Mouse (Mus musculus) embryonic facial prominence, embryonic 15.5 days (tissue): Measurements from ENCODE around the gene Pip5k1c. TPM values are rescaled to one million over a fixed set of nuclear protein-coding genes. Genes with fewer than 3 reads are reported as not detected.

ENCODE experiments used
- ATAC-seq: fragments of 200-750 bp; cut with Nextera tagmentation; 2 replicates; pipeline ENCODE4 v1.8.0; 2017; ENCODE audit warnings: low read depth, moderate TSS enrichment; ENCODE audit not compliant: insufficient number of reproducible peaks, low FRiP score, low TSS enrichment
- H3K27ac ChIP-seq: fragments of 300-500 bp; sonication (generic); replicated peaks from 2 replicates; pipeline ENCODE4 v1.5.1; 2015; ENCODE audit warnings: mild to moderate bottlenecking, inconsistent platforms
- H3K27me3 ChIP-seq: fragments of 300-500 bp; sonication (generic); 2 replicates; pipeline ENCODE4 v1.6.1; 2015; ENCODE audit warnings: inconsistent platforms
- H3K36me3 ChIP-seq: fragments of 300-500 bp; sonication (generic); 2 replicates; pipeline ENCODE4 v1.6.1; 2015; ENCODE audit warnings: mild to moderate bottlenecking, inconsistent platforms
- H3K4me1 ChIP-seq: fragments of 300-500 bp; sonication (generic); 2 replicates; pipeline ENCODE4 v1.6.1; 2015; ENCODE audit warnings: inconsistent platforms
- H3K4me2 ChIP-seq: fragments of 300-500 bp; sonication (generic); replicated peaks from 2 replicates; pipeline ENCODE4 v1.6.1; 2015; ENCODE audit warnings: mild to moderate bottlenecking, inconsistent platforms
- H3K4me3 ChIP-seq: fragments of 300-500 bp; sonication (generic); replicated peaks from 2 replicates; pipeline ENCODE4 v1.5.1; 2015; ENCODE audit warnings: mild to moderate bottlenecking, inconsistent platforms
- H3K9ac ChIP-seq: fragments of 300-500 bp; sonication (generic); 2 replicates; pipeline ENCODE4 v1.6.1; 2015; ENCODE audit warnings: inconsistent platforms
- H3K9me3 ChIP-seq: fragments of 300-500 bp; sonication (generic); replicated peaks from 2 replicates; pipeline ENCODE4 v1.6.1; 2016; ENCODE audit warnings: inconsistent platforms
- WGBS: fragments of 180-500 bp; shearing (Covaris S2); methylation state at CpG from one replicate; pipeline ENCODE4 v1.1.7; 2015; 5-methylcytosine and 5-hydroxymethylcytosine counted together
- polyA plus RNA-seq: library from polyadenylated mRNA; unstranded; fragments of >200 nt; fragmentation: Nextera tagmentation; extraction: Ambion mirVana; gene quantifications from 2 replicates; pipeline ENCODE4 v1.2.1, GENCODE M21; 2015

Pip5k1c gene
- polyA plus RNA-seq, 1 experiment from 2014 or later: 53.8 TPM

GRCm38 (mm10) chr10:81341333-81341949, 48.7 kb downstream of the Pip5k1c start:
- Histone ChIP-seq H3K9ac (no peak overlapping the region), H3K27me3 (peaks cover 55% of the 10 kb centered on the region), H3K4me2 (no peak overlapping the region), H3K9me3 (no peaks in the 10 kb centered on the region), H3K4me3 (no peak overlapping the region), H3K4me1 (peaks cover 20% of the 10 kb centered on the region), H3K27ac (no peak overlapping the region), H3K36me3 (0 out of 2 replicates have a peak, but pooled peaks cover 5% of the 10 kb centered on the region)
- 37% methylated on average over 16 of the region's 16 CpGs for WGBS
- no peak for ATAC-seq

DNA sequence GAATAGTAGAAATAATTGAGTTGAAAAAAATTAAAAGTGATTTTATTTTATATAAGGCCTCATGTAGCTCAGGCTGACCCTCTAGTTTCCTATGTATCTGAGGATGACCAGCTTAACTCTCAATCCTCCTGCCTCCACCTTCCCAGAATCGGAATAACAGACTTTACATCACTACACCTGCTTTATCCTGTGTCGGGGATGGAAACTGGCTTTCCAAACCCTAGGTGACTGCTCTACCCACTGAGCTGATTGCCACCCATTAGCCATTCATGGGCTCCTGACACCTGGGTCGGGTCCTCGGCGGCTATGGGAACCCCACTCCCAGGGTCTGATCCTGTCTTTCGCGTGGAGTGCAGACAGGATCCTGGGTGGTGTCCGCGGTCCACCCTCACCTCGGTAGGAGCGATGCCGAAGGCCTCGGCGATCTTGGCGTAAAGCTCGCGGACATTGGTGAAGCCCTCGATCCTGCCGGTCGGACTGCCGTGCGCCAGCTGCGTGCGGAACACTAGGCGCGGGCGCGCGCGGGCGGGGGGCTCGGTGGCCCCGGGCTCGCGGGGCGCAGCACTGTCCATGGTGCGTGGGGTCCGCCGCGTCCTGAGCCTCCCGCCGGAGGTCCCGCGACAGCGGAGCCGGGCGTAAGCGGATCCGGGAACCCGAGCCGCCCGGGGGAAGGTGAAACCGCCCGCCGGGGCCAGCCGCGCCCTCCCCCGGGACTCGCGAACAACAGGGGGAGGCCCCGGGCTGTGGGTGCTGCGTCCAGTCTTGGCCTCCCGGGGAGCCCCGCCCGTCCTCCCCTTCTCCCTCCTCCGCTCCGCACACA, 50.1 kb downstream of the Pip5k1c start, which contains the start of gene Gipc3:
Gene Gipc3 (minus strand): TSS at position 581 of the 820 bp plus-strand sequence.
- peak within 1 kb of the TSS; percentile 77 for H3K4me2 ChIP-seq
- 6% methylated on average over 57 of the region's 67 CpGs for WGBS
- H3K9me3 ChIP-seq: no peaks in the 10 kb centered on the region
- H3K9ac ChIP-seq: peak within 1 kb of the TSS; percentile 24; the same call in 1 of the 2 replicates
- peaks cover 12% of the 10 kb centered on the region for H3K36me3 ChIP-seq
- ATAC-seq: no peak
- H3K27ac ChIP-seq: no peak within 1 kb of the TSS
- peak within 1 kb of the TSS; percentile 45 for H3K4me3 ChIP-seq
- peaks cover 29% of the 10 kb centered on the region for H3K4me1 ChIP-seq
- peaks cover 51% of the 10 kb centered on the region for H3K27me3 ChIP-seq

DNA sequence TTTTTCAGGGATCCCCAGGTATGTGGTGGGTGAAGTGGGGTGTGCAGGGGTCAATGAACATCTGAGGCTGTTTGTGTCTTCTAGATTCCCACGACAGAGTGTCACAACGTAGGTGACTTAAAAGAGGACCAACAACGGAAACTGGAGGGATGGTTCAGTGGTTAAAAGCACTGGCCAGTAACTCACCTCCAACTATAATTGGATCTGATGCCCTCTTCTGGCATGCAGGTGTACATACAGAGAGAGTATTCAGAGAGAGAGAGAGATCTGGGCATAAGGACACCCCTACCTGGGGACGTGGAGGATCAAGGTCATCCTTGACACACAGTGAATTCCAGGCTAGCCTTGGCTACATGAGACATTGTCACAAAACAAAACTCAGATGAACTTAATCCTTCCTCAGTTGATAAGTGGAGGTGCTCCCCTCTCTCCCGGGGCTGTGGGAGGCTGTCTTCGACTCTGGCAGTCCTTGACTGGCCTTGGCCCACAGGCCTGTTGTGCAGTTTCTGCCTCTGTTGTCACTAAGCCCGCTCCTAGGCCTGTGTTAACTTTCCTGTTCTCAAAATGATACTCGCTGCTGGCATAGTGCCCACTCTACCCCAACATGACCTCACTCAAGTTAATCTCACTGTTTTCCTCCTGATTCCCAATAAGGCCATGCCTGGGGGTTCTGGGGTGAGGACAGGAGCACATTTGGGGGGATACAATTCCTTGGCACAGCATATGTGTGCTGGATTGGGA, 51.8 kb downstream of the Pip5k1c start:
- no peak overlapping the region for H3K9ac ChIP-seq
- H3K9me3 ChIP-seq: no peaks in the 10 kb centered on the region
- no peak overlapping the region for H3K4me3 ChIP-seq
- peaks cover 44% of the 10 kb centered on the region for H3K27me3 ChIP-seq
- ATAC-seq: no peak
- H3K4me2 ChIP-seq: no peak overlapping the region
- WGBS: 49% methylated on average over 8 of the region's 8 CpGs
- H3K4me1 ChIP-seq: peaks cover 43% of the 10 kb centered on the region
- no peak overlapping the region for H3K27ac ChIP-seq
- H3K36me3 ChIP-seq: peaks cover 13% of the 10 kb centered on the region

DNA sequence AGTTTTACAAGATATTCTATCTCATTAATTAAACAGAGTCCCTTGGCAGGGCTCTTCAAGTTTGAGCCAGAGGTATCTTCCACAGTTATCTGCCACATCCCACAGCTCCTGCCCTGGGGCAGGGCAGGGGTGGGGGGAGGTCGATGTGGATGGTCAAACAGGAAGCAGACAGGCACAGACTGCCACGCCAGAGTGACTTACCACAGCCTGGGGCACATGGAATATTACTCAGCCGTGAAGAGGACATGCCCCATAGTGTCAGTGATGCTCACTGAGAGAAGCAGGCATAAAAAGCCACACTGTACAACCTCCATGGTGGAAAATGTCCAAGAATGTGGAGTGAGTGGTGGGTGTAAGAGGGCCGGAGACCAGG, 52.4 kb downstream of the Pip5k1c start:
- 77% methylated on average over 4 of the region's 4 CpGs for WGBS
- no peaks in the 10 kb centered on the region for H3K9me3 ChIP-seq
- no peak overlapping the region for H3K27ac ChIP-seq
- H3K9ac ChIP-seq: no peak overlapping the region
- H3K4me1 ChIP-seq: peaks cover 47% of the 10 kb centered on the region
- H3K4me2 ChIP-seq: no peak overlapping the region
- no peak for ATAC-seq
- H3K4me3 ChIP-seq: no peak overlapping the region
- peaks cover 44% of the 10 kb centered on the region for H3K27me3 ChIP-seq
- H3K36me3 ChIP-seq: peaks cover 13% of the 10 kb centered on the region

GRCm38 (mm10) chr10:81346453-81347067, 53.8 kb downstream of the Pip5k1c start:
- Histone ChIP-seq H3K27ac (0 out of 2 replicates have a peak overlapping the region, but pooled peaks have one; percentile 23), H3K36me3 (peaks cover 13% of the 10 kb centered on the region), H3K9ac (no peak overlapping the region), H3K27me3 (peaks cover 33% of the 10 kb centered on the region), H3K4me2 (peak overlapping the region; percentile 41), H3K4me3 (peak overlapping the region; percentile 24), H3K9me3 (no peaks in the 10 kb centered on the region), H3K4me1 (peaks cover 47% of the 10 kb centered on the region)
- no peak for ATAC-seq
- WGBS: 14% methylated on average over 55 of the region's 55 CpGs

DNA sequence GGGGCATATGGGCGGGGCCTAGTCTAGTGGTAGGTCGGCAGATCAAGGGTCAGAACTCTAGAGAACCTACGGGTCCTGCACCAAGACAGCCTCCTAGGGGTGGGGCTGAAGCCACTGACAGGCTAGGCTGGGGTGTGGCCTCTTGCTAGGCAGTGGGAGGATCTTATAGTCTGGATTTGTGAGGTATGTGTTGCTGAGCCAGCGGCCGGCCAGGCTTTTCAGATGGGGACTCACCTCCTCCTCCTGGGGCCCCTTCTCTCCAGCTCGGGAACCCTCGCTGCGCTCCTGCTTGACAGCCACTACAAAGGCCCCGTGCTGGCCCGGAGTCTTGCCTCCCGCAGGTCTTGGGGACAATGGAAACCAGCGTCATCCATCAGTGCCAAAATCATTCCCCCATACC, 56.4 kb downstream of the Pip5k1c start:
- H3K27me3 ChIP-seq: peaks cover 8% of the 10 kb centered on the region
- 3% methylated on average over 12 of the region's 12 CpGs for WGBS
- no peaks in the 10 kb centered on the region for H3K9me3 ChIP-seq
- H3K9ac ChIP-seq: 0 out of 2 replicates have a peak overlapping the region, but pooled peaks have one; percentile 59
- peaks cover 43% of the 10 kb centered on the region for H3K4me1 ChIP-seq
- H3K4me2 ChIP-seq: peak overlapping the region; percentile 86
- no peak for ATAC-seq
- peak overlapping the region; percentile 67 for H3K27ac ChIP-seq
- H3K36me3 ChIP-seq: peaks cover 13% of the 10 kb centered on the region
- H3K4me3 ChIP-seq: peak overlapping the region; percentile 64

DNA sequence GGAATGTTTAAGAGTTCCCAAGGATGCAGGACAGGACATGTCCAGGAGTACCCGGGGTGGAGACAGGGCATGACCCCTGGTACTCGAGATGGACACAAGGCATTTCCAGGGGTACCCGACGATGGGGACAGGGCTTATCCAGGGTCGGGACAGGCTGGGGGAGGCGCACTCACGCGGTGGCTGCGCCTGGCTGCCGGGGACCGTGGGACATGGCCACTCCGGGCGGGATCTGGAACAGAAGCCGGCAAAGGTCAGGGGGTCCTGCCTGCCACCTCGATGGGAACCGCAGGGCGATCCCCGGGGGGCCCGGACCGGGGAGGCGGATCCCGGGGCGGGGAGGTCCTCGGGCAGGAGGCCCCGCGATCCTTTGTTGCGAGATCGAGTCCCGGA, 57.2 kb downstream of the Pip5k1c start:
- WGBS: 1% methylated on average over 29 of the region's 29 CpGs
- Histone ChIP-seq H3K9ac (peak overlapping the region; percentile 59), H3K9me3 (no peaks in the 10 kb centered on the region), H3K4me2 (peak overlapping the region; percentile 86), H3K4me1 (peaks cover 51% of the 10 kb centered on the region), H3K36me3 (peaks cover 13% of the 10 kb centered on the region), H3K4me3 (peak overlapping the region; percentile 64), H3K27me3 (peaks cover under 1% of the 10 kb centered on the region), H3K27ac (peak overlapping the region; percentile 67)
- no peak for ATAC-seq

- Histone ChIP-seq H3K4me2 (peak within 1 kb of the TSS; percentile 86), H3K4me1 (peaks cover 53% of the 10 kb centered on the region), H3K27ac (peak within 1 kb of the TSS; percentile 78), H3K27me3 (no peaks in the 10 kb centered on the region), H3K9ac (peak within 1 kb of the TSS; percentile 59), H3K36me3 (peaks cover 13% of the 10 kb centered on the region), H3K4me3 (peak within 1 kb of the TSS; percentile 64), H3K9me3 (no peaks in the 10 kb centered on the region)
- ATAC-seq: peak; percentile 96
- WGBS: under 1% methylated on average over 54 of the region's 54 CpGs
Observed at GRCm38 (mm10) chr10:81350351-81351063, 57.7 kb downstream of the Pip5k1c start, which contains the start of gene Hmg20b. Gene Hmg20b (minus strand): TSS chr10:81350480.

DNA sequence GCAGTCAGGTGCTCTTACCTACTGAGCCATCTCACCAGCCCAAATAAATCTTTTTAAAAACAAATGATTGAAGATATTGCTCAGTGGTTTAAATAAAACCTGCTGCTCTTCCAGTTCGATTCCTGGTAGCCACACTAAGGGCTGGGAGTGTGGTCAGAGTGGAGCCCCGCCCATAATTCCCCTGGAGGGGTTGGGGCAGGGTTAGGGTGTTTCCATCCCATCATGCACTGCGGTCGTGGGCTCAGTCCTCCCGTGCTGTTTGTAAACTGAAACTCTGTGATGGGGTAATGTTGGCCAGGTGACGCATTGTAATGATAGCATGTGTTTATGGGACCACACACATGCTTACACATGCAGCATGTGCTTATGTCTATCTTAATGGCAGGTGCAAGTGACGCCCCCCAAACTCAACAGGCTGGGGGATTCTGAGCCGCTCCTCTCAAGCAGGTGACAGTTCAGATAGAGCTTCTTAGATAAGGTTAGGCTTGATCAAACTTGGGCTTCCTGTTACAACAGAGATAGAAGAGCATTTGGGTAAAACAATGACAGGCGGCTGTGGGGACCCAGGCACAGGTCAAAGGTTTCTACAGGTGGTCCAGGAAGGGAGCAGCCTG, 59.0 kb downstream of the Pip5k1c start:
- H3K4me2 ChIP-seq: no peak overlapping the region
- peaks cover 52% of the 10 kb centered on the region for H3K4me1 ChIP-seq
- H3K9me3 ChIP-seq: no peaks in the 10 kb centered on the region
- H3K9ac ChIP-seq: no peak overlapping the region
- no peaks in the 10 kb centered on the region for H3K27me3 ChIP-seq
- no peak overlapping the region for H3K27ac ChIP-seq
- ATAC-seq: no peak
- H3K36me3 ChIP-seq: peaks cover 8% of the 10 kb centered on the region
- WGBS: 23% methylated on average over 9 of the region's 9 CpGs
- H3K4me3 ChIP-seq: no peak overlapping the region
